Mouse (Mus musculus): ENCODE data around the gene Rgs3.

Gene Rgs3

DNA sequence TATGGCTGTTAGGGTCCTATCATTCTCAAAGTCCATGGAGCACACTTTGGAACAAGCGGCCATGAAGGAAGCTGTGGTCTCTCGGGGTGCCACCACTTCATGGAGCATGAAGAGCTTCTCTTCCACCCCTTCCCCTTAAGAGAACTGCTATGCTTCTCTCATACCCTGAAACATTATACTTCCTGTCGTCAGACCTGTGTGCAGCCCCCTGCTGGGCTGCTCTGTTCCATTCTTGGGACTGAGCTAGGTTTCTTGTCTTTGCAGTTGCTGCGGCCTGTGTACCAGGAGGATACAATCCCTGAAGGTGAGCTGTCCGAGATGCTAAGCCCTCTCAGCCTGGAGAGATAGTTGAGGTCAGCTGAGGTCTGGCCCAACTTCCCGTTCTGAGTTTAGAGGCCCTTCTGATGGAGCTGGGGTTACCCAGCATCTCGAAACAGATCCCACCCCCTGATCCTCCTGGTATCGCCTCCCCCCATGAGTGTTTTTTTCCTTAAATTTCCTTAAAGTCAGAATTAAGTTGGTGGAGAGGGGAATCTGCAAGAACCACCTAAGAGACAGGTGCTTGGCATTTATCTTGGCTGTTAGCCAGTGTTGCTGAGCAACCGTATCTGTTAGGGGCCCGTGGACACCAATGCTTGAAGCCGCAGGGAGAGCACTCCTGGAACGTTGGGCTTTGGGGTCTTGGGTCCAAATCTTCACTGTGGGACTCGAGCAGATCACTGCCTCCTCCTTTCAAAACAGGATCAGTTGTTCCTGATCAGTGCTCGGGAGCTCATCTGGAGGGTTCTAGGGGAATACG lies 66.8 kb downstream of the Rgs3 start:
- in situ Hi-C loops (cut with MboI): no loop called here

DNA sequence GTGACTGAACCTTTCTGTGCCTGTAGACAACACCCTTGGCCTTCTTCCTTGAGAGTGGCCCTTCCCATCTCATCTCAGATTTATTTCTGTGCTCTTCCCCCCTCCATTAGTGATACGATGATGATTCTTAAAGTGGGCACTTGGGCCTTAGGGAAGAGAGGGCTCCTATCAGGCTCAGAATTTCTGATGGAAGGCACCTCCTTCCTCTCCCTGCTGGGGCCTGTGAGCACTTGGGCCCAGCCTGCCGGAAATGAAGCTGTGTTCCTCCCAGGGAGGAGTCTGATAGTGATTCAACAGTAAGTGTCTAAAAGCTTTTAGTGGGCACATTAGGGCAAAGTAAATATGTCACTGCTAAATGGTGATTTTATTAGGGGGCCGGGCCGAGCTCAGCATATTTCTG lies 67.7 kb downstream of the Rgs3 start:
- in situ Hi-C loops (cut with MboI): no loop called here

DNA sequence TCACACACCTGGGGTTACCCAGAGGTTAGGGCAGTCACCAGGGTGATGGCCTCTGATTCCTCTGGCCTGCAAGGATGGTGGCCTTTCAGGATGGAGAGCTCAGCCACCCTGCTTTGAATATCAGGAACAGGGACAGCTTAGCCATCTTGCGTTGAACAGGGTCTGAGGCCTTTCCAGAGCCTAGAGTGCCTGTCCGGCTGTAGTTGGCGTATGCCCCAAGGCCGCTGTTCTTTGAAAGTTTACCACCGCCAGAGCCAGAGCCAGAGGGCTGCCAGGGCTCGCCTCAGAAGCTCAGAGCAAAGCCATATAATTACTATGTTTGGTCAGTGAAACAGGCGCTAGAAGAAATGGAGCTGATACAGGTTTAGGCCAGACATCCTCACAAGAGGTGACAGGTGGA lies 68.9 kb downstream of the Rgs3 start:
- in situ Hi-C loops (cut with MboI): no loop called here

GRCm38 (mm10) chr4:62629461-62629860 lies 69.8 kb downstream of the Rgs3 start:
- in situ Hi-C loops (cut with MboI): no loop called here

- in situ Hi-C loops (cut with MboI): no loop called here
Observed at GRCm38 (mm10) chr4:62629905-62630304, 70.3 kb downstream of the Rgs3 start.

GRCm38 (mm10) chr4:62633243-62633642 lies 73.6 kb downstream of the Rgs3 start:
- in situ Hi-C loops (cut with MboI): no loop called here

GRCm38 (mm10) chr4:62634054-62634591 lies 74.5 kb downstream of the Rgs3 start:
- in situ Hi-C loops (cut with MboI): no loop called here

DNA sequence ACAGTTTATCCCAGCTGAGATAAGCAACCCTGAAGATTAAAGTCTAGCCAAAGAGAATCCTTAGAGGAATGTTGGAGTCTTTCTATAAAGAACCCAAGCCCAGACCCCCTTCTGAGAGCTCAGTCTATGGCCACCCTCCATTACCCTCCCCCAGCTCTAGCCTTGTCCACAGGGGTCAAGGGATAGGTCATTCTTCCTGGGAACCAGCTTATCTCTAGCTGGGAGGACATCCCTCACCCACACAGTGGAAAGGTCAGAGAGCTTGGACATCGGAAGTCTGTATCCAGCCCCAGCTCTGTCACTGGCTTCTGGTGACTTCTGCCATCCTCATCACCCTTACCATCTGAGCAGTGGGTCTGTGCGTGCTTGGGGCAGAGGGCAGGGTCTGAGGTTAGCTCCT lies 75.2 kb downstream of the Rgs3 start:
- in situ Hi-C loops (cut with MboI): no loop called here

- in situ Hi-C loops (cut with MboI): no loop called here
Observed at GRCm38 (mm10) chr4:62636047-62636446, 76.4 kb downstream of the Rgs3 start.

- in situ Hi-C loops (cut with MboI): no loop called here
Observed at GRCm38 (mm10) chr4:62637856-62638604, 78.4 kb downstream of the Rgs3 start.

GRCm38 (mm10) chr4:62640496-62641229 lies 81.0 kb downstream of the Rgs3 start:
- in situ Hi-C loops (cut with MboI): no loop called here

- in situ Hi-C loops (cut with MboI): no loop called here
Observed at GRCm38 (mm10) chr4:62641230-62641589, 81.6 kb downstream of the Rgs3 start.

- in situ Hi-C loops (cut with MboI): no loop called here
Observed at GRCm38 (mm10) chr4:62641656-62642055, 82.0 kb downstream of the Rgs3 start.

DNA sequence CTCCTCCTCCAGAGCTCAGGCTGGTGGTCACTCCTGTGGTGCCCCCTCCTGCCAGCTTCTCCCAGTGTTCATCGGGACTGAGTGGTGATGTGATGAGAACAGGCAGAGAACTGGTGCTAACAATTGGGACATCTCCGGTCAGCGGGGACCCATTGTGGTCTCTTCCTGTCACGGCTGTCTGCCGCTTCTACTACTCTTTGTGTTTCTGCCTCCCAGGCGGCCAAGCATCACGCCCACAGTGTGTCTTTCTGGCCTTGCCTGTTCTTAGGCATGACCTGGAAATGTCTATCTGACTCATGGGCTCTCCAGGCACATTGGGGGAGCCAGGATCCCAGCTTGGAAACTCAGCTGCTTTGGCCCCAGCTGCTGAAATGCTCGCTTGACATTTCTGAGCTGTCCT lies 83.8 kb downstream of the Rgs3 start:
- in situ Hi-C loops (cut with MboI): no loop called here

GRCm38 (mm10) chr4:62644031-62644793 lies 84.6 kb downstream of the Rgs3 start:
- in situ Hi-C loops (cut with MboI): no loop called here

DNA sequence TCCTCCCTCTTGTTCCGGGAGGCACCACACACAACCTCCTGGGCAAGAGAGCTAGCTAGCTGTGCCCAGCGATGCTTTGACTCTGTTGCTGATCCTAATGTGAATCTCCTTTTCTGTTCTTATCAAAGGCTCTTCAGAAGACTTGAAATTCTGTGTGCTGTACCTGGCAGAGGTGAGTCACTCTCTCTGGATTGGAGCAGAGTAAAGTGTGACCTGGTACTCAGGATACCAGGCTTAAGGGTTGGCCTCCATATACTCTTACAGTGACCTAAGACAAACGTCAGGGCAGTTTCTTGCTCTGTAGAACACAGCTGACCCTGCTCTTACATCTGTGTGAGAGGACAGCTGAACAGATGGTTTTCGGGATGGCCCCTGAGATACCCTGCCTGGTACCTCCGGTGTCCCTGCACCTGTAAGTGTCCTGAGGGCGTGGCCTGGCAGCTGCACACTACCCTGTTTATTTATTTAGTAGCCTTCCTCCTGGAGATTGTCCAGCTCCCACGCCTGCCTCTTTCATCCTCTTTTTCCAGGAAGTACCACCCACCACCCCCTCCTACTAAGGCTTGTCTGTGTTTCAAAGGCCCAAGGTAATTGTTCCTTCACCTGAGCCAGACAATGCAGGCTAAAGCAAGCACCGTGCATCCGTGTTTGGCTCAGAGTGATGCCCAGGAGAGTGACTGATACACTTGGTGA lies 87.1 kb downstream of the Rgs3 start:
- in situ Hi-C loops (cut with MboI): no loop called here

DNA sequence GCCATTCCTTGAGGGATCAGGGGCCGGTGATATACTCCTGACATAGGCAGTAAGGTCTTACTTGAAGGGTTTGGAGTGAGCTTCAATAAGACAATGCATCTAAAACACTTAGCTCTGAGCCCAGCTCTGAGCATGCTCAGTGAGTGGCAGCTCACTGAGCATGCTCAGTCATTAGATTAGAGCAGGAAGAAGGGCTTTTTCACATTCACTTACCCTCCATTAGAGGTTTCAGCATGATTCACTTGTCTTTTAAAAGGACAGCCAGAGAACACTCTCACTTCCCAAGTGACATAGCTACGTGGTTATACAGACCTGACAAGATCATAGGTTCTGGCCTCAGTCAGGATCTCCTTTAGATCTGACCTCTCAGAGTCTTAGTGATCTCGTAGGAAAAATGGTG lies 89.2 kb downstream of the Rgs3 start:
- in situ Hi-C loops (cut with MboI): no loop called here

DNA sequence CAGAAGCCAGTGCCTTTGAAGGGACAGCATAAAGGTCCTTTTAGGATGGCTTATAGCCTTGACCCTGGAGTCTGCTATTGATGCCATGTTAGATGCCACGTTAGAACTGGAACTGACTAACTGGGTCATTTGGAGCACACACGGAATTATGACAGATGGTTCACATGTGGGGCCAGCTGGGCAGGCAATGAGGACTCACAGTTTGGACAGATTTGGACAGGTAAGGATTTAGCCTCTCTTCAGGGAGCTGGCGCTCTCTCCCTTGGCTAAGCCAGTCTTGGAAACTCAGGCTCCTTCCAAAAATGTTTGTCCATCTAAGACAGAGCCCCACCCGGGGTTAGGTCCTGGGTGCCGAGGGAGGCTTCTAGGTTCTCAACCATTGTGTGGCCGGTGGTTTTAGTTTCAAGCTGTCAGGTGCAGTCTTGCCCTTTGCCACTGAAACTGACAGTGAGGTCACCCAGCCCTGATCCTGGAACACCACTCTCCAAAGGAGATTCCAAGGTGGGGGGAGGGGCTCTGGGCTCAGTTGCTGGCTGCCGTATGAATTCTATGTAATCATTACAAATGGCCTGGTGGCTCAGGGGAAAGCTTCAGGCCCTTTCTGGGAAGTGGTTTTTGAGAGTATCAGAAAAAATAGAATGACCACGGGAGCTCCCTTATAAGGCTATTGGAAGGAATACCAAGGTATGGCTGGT lies 90.0 kb downstream of the Rgs3 start:
- in situ Hi-C loops (cut with MboI): no loop called here

GRCm38 (mm10) chr4:62651179-62651760 lies 91.6 kb downstream of the Rgs3 start:
- in situ Hi-C loops (cut with MboI): no loop called here

DNA sequence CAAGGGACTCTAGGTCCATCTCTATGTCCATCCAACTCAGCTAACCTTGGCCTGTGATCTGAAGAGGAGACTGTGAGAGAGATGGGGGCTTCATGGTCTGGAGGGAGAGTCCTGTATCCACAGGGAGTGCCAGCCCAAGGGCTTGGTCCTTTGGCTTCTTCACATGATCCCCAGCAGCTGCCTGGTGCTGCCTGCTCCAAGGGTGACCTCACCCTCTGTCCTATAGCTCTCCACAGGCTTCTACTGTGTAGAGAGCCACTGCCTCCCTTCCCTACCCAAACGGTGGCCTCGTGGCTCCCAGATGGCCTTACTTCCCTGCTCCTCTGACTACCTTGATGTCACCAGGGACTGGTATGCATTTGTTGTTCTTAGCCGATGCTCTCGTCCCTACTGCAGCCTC lies 92.6 kb downstream of the Rgs3 start:
- in situ Hi-C loops (cut with MboI): no loop called here
